Mouse (Mus musculus) liver, embryonic 14.5 days (tissue): ENCODE measurements at regions not wholly inside any gene's neighbourhood (a gene's known extent, or its start where the extent isn't known, plus 50 kb on each side); places are given as distances from the start of the nearest gene placed in this dataset.

Source experiments
- ATAC-seq: fragments of 200-750 bp; cut with Nextera tagmentation; 2 replicates; pipeline ENCODE4 v1.8.0; 2017; ENCODE audit warnings: moderate number of reproducible peaks, mild to moderate bottlenecking, moderate library complexity; ENCODE audit not compliant: insufficient read depth
- DNase-seq, 3 experiments: peaks; one replicate each; pipeline ENCODE4 v3.0.0-alpha.2; 2012 to 2013; ENCODE audit warnings: low read depth in 3 of 3, low spot score in 3 of 3
- H3K27ac ChIP-seq: fragments of 300-500 bp; sonication (generic); 2 replicates; pipeline ENCODE4 v1.5.1; 2014; ENCODE audit warnings: moderate library complexity, mild to moderate bottlenecking, control low read depth, inconsistent platforms
- H3K27me3 ChIP-seq: fragments of 300-500 bp; sonication (generic); 2 replicates; pipeline ENCODE4 v1.6.1; 2014; ENCODE audit warnings: mild to moderate bottlenecking, low read length, moderate library complexity; ENCODE audit not compliant: control insufficient read depth, insufficient read depth
- H3K36me3 ChIP-seq: fragments of 300-500 bp; sonication (generic); replicated peaks from 2 replicates; pipeline ENCODE4 v1.6.1; 2014; ENCODE audit warnings: low read depth; ENCODE audit not compliant: control insufficient read depth, insufficient read depth
- H3K4me1 ChIP-seq, 2 experiments: fragments of 200-500 bp in 1 of 2; fragments of 300-500 bp in 1 of 2; sonication (generic) in 1 of 2; replicated peaks; 2 replicates each; pipeline ENCODE4 v1.6.1; 2012 to 2014; ENCODE audit warnings: antibody characterized with exemption in 1 of 2, inconsistent platforms in 1 of 2, low read length in 1 of 2; ENCODE audit not compliant: control insufficient read depth in 2 of 2, insufficient read depth in 2 of 2
- H3K4me2 ChIP-seq: fragments of 300-500 bp; sonication (generic); 2 replicates; pipeline ENCODE4 v1.6.1; 2014; ENCODE audit warnings: low read depth, mild to moderate bottlenecking, control low read depth, moderate library complexity
- H3K4me3 ChIP-seq, 2 experiments: fragments of 200-500 bp in 1 of 2; fragments of 300-500 bp in 1 of 2; sonication (generic) in 1 of 2; 2 replicates each; pipeline ENCODE4 v1.5.1; 2012 to 2014; ENCODE audit warnings: low read depth in 2 of 2, low read length in 2 of 2, mild to moderate bottlenecking in 2 of 2, control low read depth in 1 of 2, inconsistent platforms in 1 of 2, moderate library complexity in 1 of 2; ENCODE audit not compliant: insufficient read depth in 1 of 2
- H3K9ac ChIP-seq: fragments of 300-500 bp; sonication (generic); replicated peaks from 2 replicates; pipeline ENCODE4 v1.6.1; 2014; ENCODE audit warnings: mild to moderate bottlenecking, control low read depth, moderate library complexity
- H3K9me3 ChIP-seq: fragments of 300-500 bp; sonication (generic); 2 replicates; pipeline ENCODE4 v1.6.1; 2016; ENCODE audit warnings: low read length, mixed read lengths; ENCODE audit not compliant: control insufficient read depth
- CTCF ChIP-seq: IDR thresholded peaks from 2 replicates; pipeline ENCODE4 v1.5.1; 2016; ENCODE audit warnings: antibody characterized with exemption, low read depth, control low read depth
- EP300 ChIP-seq: IDR thresholded peaks from 2 replicates; pipeline ENCODE4 v1.6.1; 2016; ENCODE audit warnings: antibody characterized with exemption, low read depth
- WGBS: fragments of 180-500 bp; shearing (Covaris S2); extraction: QIAGEN DNeasy Blood & Tissue Kit; methylation state at CpG from one replicate; pipeline ENCODE4 v1.1.7; 2014; ENCODE audit not compliant: insufficient replicate concordance; 5-methylcytosine and 5-hydroxymethylcytosine counted together

DNA sequence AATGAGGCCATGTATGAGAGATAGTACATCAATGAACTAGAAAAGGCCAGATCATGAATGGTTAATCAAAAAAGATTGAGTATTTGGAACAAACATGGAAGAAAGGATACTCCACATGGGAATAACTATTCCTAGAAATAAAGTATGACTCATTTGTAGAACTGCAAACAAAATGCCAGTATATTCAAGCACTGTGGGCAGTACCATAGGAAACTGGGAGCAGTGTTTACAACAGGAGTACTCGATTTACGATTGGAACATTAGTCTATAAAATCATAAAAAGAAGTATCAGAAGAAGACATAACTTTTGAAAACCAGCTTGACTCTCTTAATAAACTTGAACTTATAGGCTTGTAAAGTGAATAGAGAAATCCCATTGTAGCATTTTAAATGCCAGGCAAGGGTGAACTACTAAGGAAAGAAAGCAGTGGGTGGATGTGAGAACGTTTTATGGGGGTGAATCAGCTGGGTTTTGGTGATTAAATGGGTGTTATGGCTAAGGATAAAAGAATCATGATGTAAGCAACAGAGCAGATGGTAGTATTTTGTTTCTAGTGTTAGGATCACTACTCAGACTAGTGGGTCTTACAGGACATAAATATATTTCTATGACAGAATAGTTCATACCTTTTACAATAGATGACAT, 347.6 kb downstream of the Slc6a15 start:
- DNase-seq (no peak), ATAC-seq (no peak)
- no peak for TF ChIP-seq CTCF
- no peak for TF ChIP-seq EP300
- Histone ChIP-seq H3K9me3 (no peaks in the 10 kb centered on the region), H3K27me3 (no peaks in the 10 kb centered on the region), H3K4me1 (no peaks in the 10 kb centered on the region), H3K4me3 (no peak overlapping the region), H3K27ac (no peak overlapping the region), H3K4me2 (no peak overlapping the region), H3K36me3 (no peaks in the 10 kb centered on the region), H3K9ac (no peak overlapping the region)
- WGBS = 56% methylated on average over 3 of the region's 3 CpGs

DNA sequence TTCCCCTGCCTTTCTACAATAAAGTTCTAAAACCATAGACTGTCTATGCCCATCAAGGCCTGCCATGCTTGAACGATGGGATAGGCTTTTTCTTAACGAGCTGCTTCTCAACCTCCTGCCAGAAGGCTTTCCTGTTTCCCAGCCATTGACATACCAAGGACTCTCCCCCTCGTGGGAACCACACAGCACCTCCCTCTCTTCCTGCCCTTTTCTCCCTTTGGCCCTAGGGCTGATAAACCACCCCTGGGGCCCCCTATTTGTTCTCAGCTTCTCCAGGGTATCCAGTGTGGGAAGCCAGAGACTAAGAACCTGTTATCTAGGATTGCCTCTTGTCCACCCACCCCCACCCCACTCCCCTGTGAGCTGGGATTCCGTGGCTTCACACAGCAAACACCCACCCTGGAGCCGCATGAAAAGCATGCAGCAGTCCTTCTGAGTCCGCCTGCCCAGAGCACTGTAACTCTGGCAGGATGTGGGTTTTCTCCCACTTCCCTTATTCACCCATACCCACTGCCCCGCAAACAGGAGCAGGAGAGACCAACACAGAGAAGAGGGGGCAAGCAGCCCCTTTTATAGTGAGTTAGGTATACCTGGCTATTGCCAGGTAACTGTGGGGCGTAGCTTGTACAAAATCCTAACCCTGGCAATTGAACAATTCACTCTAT, 351.5 kb downstream of the Slc6a15 start:
- H3K27ac ChIP-seq = no peak overlapping the region
- no peaks in the 10 kb centered on the region for H3K4me1 ChIP-seq
- DNase-seq (no peak), ATAC-seq (no peak)
- no peaks in the 10 kb centered on the region for H3K36me3 ChIP-seq
- H3K27me3 ChIP-seq = no peaks in the 10 kb centered on the region
- no peaks in the 10 kb centered on the region for H3K9me3 ChIP-seq
- no peak overlapping the region for H3K4me2 ChIP-seq
- no peak overlapping the region for H3K4me3 ChIP-seq
- no peak overlapping the region for H3K9ac ChIP-seq
- 15% methylated on average over 8 of the region's 8 CpGs for WGBS
- TF ChIP-seq EP300 (no peak), CTCF (no peak)

DNA sequence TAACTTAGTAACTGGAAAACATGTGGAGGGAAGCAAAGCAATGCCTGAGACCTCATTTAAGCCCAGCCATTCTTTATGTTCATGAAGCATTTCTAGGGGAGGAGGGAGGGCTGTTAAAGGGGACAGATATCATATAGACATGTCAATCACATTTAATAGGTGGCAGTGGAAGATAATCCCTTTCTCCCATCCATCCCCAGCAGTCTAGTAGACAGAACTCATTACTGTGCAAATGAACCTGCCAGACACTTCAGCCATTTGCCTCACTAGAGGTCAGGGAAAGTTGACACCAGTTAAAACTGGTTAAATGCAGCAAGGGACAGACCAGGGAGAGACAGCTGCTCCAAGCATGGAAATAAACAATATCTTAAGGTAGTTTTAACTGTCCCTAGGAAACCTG, 359.1 kb downstream of the Slc6a15 start:
- DNase-seq = no peak
- TF ChIP-seq CTCF (no peak), EP300 (no peak)
- Histone ChIP-seq H3K4me2 (no peak overlapping the region), H3K27ac (no peak overlapping the region), H3K4me3 (no peak overlapping the region), H3K36me3 (no peaks in the 10 kb centered on the region), H3K9me3 (no peaks in the 10 kb centered on the region), H3K27me3 (no peaks in the 10 kb centered on the region), H3K9ac (no peak overlapping the region), H3K4me1 (no peaks in the 10 kb centered on the region)
- ATAC-seq = no peak

DNA sequence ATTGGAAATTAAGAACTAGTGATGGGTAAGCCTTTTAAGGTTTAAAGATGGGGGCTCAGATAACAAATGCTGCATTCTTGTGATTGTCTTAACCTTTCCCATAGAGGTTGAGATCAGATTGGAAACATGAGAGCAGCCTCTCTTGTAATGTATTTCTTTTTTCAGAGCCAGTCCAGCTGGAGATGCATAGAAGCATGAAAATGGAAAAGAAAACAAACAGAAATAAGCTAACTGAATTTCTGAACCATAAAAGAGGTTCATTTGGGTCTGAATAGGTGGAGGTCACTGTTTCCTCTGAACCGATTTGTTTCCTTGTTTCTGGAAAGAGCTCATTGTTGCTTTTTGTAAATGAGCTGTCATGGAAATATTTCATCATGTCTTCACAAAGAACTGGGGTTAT, 363.9 kb downstream of the Slc6a15 start:
- DNase-seq (no peak), ATAC-seq (no peak)
- Histone ChIP-seq H3K4me1 (no peaks in the 10 kb centered on the region), H3K9me3 (no peaks in the 10 kb centered on the region), H3K9ac (no peak overlapping the region), H3K27me3 (no peaks in the 10 kb centered on the region), H3K4me2 (no peak overlapping the region), H3K27ac (no peak overlapping the region), H3K36me3 (no peaks in the 10 kb centered on the region), H3K4me3 (no peak overlapping the region)
- 26% methylated on average over 1 of the region's 1 CpGs for WGBS
- TF ChIP-seq CTCF (no peak), EP300 (no peak)

DNA sequence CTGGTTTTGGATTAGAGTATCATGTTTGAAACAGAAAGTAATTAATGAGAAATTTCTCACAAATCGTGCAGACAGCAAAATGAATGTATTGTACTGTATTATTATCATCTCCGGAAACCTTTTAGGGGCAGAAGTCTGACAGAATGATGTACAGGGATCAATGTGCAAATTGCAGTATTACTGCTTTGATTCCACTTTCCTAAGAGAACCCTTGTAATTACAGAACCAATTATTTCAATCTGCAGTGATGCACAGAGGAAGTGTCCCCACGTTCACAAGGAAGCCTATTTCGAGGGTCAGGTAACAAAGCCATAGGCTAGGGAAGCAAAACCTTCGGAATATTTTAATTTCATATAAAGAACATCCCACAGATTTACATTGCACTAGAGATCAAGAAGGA, 364.4 kb downstream of the Slc6a15 start:
- no peak overlapping the region for H3K4me3 ChIP-seq
- WGBS = 48% methylated on average over 5 of the region's 5 CpGs
- no peaks in the 10 kb centered on the region for H3K9me3 ChIP-seq
- H3K36me3 ChIP-seq = no peaks in the 10 kb centered on the region
- no peak overlapping the region for H3K4me2 ChIP-seq
- TF ChIP-seq CTCF = no peak
- TF ChIP-seq EP300 = no peak
- no peak overlapping the region for H3K9ac ChIP-seq
- H3K27ac ChIP-seq = no peak overlapping the region
- DNase-seq (no peak), ATAC-seq (no peak)
- no peaks in the 10 kb centered on the region for H3K27me3 ChIP-seq
- no peaks in the 10 kb centered on the region for H3K4me1 ChIP-seq
